Mouse (Mus musculus) megakaryocyte progenitor cell, adult 5-6 weeks (primary cell): Measurements from ENCODE around the gene Hdac4. TPM values are rescaled to one million over a fixed set of nuclear protein-coding genes. Genes with fewer than 3 reads are reported as not detected.
A peak's percentile ranks its signal among the peaks of the same experiment; 100 is the strongest.

Experiments
- ATAC-seq: replicated peaks from 2 replicates; pipeline ENCODE4 v1.8.0; 2016; ENCODE audit warnings: mild to moderate bottlenecking, moderate TSS enrichment, inconsistent platforms; ENCODE audit not compliant: poor library complexity
- total RNA-seq, 2 experiments: library from RNA; stranded (forward) in 1 of 2; stranded (reverse) in 1 of 2; fragments of 157-497, 149-512 nt in 1 of 2; fragments of 200-1000 nt in 1 of 2; gene quantifications; 2 replicates each; pipeline versions ENCODE4 v1.2.3 to v1.2.4; 2015 to 2017

The Hdac4 gene
- total RNA-seq, 2 experiments from 2014 or later, result 8.4 to 22.6 TPM

DNA sequence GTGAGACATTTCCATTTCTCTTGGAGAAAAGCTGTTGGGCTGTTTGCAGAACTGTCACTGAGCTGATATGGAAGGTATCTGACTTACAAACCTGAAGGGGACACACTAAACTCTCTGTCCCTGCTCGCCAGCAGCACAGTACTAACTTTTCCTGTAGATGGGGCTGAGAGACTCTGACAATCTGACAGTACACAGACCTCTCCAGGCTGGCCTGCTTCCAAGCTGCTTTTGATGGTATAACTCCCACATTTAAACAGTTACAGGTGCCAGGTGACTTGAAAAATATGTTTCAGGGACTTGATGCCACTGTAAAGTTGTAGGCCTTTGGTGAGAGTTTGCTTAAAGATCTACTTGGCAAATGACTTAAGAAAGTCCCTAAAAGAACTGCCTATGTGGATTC, 214.1 kb downstream of the Hdac4 start:
- no peak for ATAC-seq

DNA sequence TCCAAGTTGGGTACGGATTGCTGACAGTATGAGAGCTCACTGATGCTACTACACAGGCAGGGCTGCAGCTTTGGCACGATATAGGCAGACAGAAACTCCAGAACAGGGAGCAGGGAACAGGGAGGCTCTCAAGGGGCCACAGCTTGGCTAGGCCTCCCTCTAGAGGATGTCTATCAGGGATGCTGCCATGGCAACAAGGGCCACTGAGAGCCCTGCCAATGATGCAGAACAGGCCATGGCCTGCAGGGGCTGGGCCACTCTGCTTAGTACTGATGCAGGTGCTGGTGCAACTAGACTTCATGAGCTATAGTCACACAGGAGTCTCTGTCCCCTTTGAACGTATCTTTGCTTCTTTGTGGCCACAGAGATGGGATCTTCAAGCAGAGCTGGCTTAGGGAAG, 217.1 kb downstream of the Hdac4 start:
- ATAC-seq, result no peak; the same call in 1 of the 2 replicates

DNA sequence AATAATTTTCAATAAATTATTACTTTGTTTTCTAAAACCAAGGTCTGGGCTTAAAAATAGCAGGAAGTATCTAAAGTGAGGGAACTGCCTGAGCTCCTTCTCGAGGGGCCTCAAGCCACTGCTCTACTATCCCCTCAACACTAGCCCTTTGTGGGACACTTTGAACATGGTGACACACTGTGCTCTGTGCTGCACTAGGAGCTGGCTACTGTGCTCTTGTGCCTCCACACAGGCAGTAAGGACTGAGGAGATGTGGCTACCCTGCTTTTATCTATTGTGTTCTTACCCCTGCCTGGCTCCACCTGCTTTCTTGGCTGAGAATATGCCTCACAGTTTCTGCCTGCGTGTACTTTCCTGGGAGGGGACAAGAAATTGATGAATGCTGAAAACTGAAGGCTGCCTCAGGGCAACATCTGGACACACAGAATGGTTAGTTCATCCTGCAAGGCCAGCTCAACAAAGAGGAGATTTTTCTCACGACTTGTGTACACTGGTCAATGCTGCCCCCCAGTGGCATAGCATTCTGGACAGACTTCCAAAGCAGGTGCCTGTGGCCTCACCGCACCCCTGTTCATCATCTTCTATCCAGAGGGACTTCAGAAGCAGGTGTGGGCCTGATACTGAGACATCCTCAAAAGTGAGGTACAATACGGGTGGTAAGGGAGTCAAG, 226.7 kb downstream of the Hdac4 start:
- no peak for ATAC-seq

DNA sequence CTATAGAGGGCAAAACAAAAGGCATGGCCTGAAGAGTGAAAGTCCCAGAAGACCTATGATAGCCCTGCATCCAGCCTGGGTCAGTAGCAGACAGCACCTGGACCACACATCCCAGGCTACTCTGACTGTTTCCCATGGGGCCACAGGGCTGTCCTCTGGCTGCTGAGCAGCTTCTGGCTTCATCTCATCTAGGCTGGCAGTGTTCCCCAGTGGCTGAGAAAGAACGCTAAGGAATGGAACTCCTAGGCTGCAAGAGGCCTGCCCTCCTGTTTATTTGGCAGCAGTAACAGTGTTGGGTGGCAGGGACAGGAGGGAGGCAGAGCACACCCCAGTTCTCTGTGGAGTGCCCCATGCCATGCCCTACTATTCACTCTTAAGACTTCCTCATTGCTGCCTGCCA, 228.5 kb downstream of the Hdac4 start:
- ATAC-seq, result no peak

DNA sequence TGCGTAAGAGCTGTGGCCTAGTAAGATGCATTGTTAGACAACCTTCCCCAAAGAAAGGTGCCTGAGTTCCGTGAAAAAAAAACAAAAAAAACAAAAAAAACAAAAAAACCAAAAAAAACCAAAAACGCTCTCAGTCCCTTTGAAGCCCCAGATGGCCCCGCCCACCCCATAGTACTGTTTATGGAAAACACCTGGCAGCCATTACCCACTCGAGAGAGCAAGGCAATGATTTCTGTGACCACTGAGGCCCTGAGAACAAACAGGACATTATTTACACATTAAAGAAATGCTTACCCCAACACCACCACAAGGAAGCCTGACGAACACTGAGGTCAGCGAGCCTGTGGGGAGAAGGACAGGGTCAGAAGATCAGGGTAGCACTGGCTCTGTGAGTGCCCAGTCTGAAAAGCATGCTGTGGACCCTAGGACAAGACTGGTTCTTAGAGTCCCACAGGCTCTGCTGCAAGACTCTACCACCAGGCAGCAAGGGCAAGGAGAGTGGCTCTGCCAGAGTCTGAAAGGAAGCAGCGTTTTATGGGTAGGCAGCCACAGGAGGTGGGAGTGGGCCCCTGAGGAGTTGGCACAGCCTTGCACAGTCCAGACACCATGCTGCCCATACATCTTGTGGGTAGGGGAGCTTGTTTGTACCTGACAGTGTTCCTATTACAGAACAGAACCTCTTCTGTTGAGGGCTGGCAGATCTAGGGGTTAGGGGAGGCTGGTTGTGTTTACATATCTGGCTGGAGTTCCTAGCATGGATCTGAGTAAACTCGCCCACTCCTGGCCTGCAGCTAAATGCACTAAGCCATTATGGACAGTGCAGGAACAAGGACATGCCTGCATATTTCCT, 230.8 kb downstream of the Hdac4 start:
- no peak for ATAC-seq

DNA sequence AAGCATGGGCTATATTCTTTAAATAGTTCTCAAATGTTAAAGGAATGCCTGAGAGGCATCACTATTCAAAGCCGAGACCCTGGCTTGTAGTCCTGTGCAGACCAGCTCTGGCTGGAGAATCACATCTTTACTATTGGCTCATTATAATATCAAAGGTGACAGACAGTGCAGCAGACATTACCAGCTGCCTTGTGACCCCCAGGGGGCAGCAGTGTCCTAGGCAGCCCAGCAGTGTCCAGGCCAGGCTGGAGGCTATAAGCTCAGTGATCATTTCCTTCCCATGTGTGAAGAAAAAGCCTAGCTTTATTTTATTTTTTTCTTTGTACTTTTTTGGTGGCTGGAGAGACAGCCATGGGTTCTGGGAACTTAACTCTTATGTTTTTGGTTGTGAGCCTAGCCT, 233.2 kb downstream of the Hdac4 start:
- ATAC-seq, result peak; percentile 89

DNA sequence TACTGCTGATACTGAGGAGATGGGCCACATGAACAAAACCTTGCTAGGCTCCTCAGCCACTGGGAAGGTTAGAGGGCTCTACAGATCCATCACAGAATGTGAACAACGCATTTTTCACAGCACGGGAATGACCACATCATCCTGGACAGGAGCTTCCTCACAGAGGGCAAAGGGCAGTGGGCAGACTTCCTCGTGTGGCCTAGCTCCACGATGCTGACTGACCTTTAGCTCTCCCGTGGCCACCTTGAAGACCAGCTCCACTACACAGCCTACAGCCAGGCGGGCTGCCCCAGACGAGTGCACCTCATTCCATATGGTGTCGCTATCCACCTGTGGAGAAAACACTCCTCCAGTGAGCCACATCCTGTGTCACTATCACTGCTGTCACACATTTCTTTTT, 234.3 kb downstream of the Hdac4 start:
- ATAC-seq, result no peak

DNA sequence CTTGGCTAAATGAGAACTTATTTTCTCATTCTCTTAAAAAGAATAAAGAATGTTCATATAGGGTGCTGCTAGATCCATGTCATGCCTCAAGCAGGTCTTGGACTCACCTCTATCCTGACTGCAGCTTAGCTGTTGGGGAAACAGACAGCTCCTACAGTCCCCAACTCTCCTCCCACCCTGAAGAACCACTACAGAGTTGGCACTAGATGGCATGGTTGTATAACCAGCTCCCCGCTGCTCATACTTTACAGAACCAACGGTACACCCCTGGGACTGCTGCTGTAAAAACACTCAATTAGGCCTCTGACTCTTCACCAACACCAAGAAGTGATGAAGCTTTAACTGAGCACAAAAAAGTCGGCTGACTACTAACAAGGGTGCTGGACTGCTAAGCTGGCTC, 235.6 kb downstream of the Hdac4 start:
- ATAC-seq, result no peak

DNA sequence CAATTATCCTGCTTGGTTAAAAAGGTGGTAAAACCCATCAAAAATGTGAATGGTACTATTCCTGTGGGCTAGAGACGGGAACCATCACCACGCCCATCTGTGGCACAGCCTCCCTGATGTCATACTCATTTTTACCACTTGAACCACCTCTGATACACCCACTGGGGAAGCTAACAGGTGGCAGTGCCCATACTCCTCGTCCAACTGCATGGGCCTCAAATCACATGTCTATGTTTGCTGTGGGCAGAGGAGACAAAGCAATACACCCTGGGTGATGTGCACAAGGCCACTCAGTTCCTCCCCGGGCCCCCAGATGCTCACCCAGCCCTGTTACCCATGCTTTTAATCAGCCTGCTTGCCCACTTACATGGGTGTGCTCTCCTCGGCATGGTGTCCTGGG, 236.5 kb downstream of the Hdac4 start:
- ATAC-seq, result no peak

DNA sequence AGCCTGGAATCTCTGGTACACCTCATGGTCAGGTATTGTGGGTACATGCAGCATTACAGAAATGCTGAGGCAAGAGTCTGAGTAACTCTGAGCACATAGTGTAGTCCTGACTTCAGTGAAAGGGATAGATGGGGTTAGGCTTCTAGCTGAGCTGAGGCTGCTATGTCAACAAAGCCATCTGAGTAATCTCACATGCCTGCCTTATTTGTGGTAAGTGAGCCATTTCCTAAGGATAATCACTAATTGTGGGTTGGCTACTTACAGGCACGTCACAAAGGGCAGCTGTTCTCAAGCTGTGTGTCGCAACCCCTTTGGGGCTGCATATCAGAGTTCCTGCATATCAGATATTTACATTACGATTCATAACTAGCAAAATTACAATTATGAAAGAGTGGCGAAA, 239.3 kb downstream of the Hdac4 start:
- ATAC-seq, result no peak; the same call in 1 of the 2 replicates

DNA sequence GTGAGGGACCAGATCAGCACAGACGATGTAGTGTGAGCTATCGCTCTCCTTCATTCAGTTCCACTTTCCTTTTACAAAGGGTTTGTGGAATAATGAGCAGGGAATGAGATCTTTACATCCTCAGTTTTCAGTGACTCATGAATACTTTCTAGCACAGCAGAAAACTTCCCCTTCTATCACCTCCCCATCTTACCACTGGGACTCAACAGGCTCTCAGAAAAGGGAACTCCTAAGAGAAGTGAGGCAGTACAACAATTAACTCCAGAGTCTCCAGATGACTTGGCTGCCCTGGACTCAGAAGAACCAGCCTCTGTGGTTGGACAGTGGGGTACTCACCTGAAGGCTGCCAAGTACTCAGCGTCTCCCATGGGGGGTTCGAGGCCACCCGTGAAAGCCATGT, 240.5 kb downstream of the Hdac4 start:
- ATAC-seq, result peak; percentile 71

DNA sequence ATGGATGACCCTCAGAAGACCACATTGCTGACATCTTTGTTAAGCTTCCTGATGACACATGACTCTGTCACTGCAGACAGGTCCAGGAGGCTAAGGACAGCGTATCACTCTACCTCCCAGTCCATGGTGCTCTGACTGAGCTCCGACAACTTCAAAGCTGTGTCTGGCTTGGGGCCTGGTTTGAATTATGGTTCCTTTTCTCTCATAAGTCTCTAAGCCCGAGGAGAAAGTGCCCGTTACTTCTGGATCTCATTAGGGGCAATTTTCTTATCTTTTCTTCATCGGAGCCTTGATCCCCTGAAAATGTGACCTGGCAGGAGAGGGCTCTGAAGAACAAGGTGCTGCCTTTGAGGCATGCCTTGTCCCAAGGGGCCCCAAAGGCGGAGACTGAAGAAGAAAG, 242.6 kb downstream of the Hdac4 start:
- ATAC-seq, result no peak

DNA sequence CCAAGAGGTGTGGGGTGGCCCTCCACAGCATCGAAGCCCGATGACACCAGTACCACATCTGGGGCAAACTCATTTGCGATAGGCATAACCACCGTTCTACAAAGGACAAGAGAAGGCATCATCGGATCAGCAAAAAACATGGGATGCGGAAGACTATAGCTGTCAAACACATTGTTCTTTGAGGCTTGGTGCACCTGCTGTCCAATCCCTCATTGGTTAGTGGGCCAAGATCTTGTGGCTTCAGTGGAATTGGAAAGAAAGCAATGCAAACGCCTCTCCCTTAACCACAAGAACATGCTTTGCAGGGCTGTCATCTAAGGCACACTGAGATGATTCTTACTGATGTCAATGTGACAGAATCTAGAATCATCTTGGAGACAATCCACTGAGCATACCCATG, 248.1 kb downstream of the Hdac4 start:
- ATAC-seq, result no peak

DNA sequence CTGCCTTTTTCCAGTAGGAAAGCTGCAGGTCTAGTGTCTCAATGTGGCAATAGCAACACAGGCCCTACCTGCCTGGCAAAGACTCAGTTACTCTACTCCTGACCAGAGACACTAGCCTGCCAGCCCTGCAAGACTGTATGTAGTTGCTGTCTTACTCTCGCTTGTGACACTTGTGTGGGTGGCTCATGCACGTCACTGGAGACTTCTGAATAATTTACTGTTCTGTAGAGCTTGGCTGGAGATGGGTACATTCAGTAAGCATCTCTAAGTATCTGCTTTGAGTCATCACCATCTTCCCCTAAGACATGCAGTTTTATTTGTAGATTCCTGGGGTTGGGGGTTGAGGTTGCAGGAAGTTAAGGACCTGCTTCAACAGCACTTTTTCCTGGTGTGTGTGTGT, 252.9 kb downstream of the Hdac4 start:
- ATAC-seq, result no peak

DNA sequence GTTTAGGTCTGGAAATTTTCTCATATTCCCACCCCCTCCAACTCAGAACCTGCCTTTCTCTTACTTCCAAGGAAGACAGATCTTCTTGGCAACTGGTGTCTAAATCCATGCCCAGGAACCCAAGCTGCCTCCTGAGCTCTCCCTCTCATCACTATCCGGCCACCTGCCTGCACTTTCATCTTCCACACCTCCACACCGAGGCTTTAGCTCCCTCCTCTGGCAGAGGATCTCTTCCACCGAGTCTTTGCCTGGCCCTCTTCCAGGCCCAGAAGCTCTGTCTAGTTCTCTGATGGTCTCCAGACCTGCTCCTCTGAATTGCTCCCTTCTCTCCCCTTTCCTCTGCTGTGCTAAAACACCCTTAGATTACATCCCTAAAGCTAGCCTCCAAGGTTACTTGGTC, 253.5 kb downstream of the Hdac4 start:
- no peak for ATAC-seq

DNA sequence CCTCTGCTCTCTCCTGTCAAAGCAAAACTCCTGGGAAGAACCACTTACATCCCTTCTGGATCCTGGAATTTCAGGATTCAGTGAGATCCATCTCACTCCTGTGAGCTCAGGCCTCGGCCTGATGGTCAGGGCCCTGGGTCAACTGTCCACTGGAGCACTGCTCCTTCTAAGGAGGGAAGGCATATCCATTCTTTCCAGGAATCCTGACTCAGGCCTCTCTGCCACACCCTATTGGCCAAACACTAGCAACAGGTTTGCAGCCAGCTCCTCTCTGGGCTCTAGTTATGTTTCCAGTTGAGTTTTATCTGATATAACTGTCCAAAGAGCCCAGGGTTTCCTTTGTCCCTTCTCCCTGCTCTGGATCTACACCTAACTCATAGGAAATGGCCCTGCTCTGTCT, 254.4 kb downstream of the Hdac4 start:
- no peak for ATAC-seq

DNA sequence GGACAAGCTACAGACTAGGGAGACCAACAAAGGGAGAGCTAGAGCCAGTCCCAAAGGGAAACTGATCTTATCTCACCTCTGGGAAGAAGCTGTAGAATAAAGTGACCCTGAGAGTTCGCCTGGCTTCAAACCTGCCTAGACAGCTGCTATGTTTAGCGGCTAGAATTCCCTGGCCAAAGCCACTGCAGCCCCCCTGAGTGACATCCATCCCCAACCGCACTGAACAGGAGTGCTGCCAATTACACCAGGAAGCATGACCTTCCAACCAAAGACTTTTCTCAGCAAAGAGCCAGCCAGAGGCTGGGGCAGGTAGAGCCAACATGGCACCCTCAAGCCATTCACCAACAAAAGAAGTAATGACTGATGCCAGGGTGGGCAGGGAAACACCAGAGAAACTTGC, 260.3 kb downstream of the Hdac4 start:
- ATAC-seq, result no peak

DNA sequence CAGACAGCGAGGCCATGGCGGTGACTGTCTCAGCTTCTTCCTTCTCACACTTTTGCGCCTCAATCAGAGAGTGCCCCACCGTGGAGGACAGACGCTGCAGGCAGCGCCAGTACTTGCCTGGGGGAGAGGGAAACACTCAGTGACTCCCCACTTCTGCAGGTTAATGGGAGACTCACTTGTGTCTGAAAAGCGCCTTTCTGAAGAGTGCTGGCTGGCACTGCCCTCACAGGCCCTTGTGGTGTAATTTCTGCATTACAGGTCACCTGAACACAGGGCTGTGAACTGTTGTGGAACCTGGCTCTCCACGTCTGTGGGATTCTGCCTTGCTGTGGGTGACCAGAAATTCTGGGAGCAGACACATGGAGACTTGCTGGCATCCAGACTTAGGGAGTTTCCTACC, 261.8 kb downstream of the Hdac4 start:
- no peak for ATAC-seq

DNA sequence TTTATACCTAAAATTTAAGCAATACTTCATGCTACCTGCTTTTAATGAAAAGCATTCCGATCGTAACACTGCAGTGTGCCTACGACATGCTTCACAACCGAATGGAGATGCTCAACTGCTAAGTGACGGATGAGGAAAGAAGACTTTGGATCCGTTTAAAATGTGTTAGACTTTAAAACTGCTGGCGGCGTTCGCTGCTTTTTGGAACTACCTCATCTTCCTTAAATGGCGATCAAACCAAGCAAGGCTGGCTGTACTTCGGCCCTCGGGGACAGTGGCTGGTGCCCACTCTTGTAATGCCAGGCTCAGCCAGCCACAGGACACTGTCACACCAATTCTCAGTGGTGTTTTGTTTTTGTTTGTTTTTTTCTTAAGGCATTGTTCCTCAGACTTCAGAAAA, 263.3 kb downstream of the Hdac4 start:
- no peak for ATAC-seq

DNA sequence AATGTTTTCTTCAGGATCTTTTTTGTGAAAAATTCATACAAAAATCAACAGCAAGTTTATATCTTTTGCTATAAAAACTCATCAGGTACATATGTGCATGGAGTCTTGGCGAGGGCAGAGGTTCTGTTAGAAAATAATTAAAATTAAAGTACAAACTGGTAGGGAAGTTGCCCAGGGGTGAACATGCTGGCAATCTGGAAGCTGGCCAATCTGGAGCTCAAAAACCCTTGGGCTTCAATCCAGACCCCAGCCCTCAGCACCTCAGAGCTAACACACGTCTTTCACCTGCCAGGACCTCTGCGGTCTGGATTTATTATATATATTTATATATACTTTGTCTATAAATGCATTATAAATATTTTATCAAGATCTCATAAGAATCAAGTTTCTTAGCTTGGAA, 263.7 kb downstream of the Hdac4 start:
- ATAC-seq, result no peak

DNA sequence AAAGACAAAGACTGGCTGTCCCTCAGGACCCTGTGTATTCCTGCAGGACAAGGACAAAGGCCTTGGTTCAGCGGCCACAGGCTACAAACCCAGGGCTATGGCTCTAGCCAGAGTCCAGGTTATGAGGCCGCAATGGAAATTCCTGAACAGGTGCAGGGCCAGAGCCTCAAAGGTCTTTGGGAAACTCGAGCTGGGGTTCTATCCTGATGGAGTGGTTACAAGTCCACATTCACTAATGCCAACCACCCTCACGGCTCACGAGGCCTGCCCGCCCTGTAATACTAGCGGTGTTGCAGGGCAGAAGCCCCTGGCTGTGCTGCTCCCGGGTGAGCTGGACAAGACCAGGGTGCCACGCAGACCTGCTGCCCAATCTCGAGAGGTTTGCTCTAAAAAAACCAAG, 264.3 kb downstream of the Hdac4 start:
- no peak for ATAC-seq

DNA sequence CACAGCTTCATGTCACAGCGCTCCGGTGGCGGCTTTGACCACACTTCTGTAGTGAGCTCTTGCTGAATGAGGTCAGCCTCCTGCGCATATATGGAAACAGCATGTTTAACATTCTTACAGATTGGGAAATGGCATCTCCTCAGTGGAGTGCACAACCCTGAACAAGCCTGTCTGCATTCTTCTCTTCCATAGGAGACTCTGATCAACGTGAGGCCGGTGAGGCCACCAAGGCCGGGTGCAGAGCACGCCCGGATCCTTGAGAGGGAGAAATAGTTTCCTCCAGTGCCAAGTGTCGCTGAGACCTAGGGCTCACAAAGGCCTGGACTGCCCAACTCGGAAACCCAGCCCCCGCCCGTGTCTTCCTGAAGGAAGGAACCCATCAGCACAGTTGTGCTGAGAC, 266.4 kb downstream of the Hdac4 start:
- no peak for ATAC-seq
